Mouse (Mus musculus): Measurements from ENCODE around the gene Ccdc30.
"Not testable (repeated sequence)": the region's sequence is repeated elsewhere in the genome, so short reads cannot be mapped to it uniquely, and the experiment has no call there.

The Ccdc30 gene

DNA sequence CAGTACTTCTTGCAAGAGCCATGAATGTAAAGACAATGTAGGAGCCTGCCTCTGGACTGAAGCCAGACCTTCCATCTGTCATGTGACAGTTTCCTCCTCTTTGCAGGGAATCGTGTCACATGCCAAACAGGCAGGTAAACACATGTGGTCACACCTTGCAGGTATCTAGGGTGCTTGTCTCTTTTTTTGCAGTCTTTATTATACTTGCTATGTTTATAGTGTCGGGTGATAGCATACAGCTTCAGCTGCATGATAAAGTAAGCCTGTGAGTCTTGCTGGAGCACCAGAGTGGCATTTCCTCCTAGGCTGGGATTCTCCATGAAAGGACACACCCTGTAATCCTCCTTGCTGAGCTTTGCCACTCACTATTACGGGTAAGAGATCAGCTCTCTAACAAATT lies 113.5 kb downstream of the Ccdc30 start:
- DNase-seq, result no peak

DNA sequence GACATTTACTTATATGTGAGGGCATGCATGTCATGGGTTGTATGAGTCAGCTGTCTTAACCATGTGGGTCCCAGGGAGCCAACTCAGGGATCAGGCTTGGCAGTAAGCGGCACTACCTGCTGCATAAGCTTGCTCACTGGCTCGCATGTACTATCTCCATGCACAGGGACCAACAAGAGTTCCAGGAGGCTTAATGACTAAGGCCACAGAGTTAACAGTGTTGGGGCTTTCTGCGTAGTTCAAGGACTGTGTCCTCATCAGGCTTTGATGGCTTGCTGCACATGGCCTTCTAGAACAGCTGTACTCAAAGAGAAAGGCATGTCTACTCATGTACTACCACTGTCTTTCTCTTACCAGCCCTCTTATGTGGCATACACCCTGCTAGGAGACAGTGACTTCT lies 114.6 kb downstream of the Ccdc30 start:
- no peak for DNase-seq

DNA sequence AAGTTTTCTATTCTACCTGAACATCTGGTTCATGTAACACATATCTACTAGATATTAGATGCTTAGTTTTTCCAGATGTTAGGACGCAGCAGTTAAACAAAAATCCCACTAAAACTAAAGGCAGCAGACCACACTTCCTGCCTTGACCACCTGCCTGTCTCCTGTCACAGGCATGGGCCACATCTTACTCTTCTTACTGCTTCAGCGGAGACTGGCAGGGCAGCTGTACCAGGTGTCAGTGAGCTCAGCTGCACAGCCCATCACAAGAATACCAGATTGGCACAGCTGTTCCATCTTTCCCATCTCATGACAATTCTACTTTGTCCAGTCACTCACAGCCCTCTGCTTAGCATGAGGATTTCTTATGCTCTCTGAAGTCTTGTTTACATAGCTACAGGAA lies 118.0 kb downstream of the Ccdc30 start:
- DNase-seq, result no peak

DNA sequence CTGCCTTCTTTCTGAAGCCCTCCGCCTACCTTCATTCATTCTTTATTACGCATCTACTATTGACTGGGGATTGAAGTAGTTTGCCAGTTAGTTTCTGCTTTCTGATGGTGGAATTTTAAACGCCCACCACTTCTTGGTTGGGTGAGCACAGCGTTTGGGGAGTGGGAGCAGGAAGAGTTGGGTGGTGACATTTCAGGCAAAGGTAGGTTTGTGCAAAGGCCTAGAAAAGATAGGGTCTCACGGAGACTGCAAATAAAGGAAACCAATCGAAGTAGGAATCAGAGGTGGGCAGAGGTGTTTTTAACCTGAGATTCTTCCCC lies 120.2 kb downstream of the Ccdc30 start:
- DNase-seq, result no peak

DNA sequence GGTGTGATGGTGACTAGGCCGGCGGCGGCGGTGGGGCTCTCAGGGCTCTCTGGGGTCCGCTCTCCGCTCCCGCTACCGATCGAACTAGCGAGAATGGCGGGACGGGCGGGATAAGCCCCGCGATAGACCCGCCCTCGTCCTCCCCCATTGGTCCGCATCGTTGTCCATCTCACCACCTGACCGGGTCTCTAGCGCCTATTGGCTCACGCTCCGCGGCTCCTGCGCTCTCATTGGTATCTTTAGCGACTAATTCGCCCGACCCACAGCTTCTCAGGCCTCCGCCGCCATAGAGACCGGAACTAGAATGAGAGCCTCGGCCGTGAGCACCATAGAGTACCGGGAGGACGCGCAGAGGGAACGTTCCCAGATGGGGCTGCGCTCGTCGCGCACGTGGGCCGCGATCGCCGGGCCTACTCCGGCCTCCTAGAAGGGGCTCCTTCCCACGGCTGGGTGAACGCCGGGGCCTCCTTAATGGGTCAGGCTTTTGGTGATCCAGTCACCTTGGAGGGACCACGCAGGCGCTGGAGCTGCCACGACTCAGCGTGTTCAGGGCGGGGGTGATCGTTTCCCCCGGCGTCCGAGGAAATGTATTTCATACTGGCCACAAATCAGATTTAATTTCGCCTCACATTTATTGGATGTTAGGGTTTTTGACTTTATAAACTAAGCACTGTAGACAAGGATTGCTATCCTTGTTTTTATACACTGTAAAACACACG lies 120.7 kb downstream of the Ccdc30 start, which contains the start of gene Ybx1:
Gene Ybx1, minus strand, starts transcription at position 190 of the 719 bp plus-strand sequence.
- peak; percentile 100 for DNase-seq

DNA sequence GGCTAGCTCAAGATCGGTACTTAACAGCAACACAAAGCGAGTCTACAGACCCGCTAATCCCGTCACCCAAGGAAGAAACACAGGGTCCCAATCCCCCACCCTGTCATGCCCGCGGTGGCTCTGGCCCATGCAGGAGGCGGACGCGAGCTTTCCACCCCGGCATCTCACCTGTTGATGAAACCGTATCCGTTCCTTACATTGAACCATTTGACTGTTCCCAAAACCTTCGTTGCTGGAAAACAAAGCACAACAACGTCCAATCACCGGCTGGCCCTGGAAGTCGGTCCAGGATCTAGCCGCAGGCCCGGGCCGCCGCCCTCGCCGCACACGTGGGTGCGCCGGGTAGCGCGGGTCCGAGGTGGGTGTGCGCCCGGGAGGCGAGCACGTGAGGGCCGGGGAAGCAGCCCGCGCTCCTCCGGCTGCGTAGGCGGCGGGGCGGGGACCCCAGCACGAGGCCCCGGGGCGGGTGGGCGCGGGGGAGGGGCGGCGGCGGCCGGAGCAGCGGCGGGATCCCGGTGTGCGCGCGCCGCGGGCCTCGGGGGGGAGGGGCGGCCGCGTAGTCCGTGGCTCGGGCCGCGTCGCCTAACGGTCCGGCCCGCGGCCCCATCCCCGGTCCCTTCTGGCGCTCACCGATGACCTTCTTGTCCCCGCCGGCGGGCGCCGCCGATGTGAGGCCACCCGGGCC lies 121.6 kb downstream of the Ccdc30 start:
- no peak for DNase-seq

DNA sequence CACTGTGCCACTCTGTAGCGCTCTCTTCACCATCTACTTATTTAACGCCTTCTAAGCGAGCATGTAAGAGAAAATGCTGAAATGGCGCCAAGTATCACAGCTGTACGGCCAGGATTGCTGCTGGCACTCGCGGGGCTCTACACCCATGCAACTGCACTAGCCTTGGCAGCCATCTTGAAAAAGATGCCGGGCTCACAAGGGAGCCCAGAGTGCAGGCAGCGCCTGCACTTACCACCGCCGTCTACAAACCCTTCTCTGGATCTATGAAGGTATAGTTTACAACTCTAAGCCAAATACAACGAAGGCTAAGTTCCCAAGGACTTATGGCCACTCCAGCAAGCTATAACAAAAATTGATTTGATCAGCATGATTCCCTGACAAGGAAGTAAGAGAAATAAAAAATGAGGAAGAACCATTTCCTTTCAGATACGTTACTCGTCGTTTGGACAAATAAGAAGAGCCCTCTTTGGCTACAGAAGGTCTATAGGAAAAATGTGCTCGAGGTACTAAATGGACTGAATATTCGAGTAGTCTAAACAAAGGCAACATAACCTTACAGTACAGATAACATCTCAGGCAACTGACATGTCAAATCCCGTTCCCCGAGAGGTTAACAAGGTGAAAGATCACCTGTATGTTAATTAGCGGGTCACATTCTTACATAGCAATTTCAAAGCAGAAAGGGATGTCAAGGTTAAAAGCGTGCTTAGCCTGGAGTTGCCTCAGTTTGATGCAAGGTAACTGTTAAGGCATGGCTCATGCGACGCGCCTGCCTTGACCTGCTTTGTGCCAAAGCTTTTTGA lies 122.3 kb downstream of the Ccdc30 start:
- DNase-seq, result peak; percentile 97

DNA sequence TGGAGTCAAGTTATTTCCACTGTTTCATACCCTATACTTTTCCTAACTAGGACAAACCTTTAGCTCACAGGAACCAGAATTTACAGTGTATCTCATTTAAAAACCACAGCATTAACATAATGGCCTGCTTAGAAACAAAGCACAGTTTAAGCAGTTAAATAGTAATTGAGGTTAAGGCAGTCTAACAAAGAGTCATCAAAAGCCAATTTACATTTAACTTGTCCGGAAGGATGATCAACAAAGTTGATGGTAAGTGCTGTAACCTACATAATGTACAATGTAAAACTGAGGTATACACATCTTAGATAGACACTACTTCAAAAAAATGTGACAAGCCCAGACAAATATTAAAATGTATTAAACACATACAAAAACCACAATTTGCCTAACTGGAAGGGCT lies 123.4 kb downstream of the Ccdc30 start:
- DNase-seq, result no peak

DNA sequence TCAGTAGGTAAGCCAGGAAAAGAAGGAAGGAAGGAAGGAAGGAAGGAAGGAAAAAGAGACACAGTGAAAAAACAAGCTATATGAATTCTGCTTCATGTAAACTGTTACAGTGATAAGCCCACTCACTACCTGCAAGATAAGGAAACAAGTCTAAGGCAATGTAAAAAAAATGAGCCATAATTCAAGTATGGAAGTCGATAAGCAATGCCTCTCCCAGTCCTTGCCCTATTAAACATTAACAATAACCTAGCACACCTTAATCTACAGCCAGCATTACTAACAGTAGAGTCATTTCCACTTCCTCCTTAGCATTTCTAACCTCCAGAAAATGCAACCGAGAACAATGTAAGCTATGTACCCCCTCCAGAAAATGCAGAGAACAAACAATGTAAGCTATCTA lies 130.0 kb downstream of the Ccdc30 start:
- no peak for DNase-seq

DNA sequence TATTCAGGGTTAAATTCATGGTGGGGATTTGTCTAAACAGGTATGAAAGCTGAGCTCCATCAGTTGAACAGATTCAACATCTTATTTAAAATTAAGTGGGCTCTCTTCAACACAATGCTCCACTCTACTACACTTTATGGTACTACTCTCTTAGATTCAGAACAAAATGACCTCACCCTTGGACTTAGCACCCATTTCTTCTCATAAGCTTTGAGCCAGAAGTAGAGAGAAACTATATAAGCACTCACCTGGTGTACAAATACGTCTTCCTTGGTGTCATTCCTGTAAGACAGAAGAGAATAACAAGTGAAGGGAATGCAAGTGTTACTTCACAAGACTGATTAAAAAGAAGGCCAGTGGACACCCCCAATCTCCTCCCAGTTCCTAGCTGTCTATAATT lies 130.5 kb downstream of the Ccdc30 start:
- DNase-seq, result no peak

DNA sequence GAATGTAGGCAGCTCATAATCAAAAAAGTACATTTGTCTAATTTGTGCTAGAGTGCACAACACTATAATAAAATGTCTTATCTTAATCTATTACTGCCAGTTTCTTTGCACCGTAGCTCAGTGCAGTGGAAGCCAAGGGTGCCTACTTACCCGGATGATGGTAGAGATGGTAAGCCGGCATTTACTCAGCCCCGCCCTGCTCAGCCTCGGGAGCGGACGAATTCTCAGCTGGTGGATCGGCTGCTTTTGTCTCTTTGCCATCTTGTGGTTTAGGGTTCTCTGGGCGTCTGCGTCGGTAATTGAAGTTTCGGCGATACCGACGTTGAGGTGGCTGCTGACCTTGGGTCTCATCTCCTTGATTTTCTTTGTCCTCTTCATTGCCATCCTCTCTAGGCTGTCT lies 136.5 kb downstream of the Ccdc30 start:
- not testable (repeated sequence) for DNase-seq

DNA sequence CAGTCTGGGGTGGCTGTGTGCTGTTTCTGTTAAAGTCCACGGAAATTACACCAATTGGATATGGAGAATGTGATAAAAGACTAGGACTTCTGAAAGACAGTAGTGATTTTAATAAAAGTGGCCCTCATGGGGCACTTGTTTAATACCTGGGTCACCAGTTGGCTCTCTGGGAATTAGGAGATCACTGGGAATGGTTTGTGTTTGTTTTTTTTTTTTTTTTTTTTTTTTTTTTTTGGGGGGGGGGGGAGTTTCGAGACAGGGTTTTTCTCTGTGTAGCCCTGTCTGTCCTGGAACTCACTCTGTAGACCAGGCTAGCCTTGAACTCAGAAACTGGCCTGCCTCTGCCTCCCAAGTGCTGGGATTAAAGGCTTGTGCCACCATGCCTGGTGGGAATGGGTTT lies 139.6 kb downstream of the Ccdc30 start:
- DNase-seq, result no peak

DNA sequence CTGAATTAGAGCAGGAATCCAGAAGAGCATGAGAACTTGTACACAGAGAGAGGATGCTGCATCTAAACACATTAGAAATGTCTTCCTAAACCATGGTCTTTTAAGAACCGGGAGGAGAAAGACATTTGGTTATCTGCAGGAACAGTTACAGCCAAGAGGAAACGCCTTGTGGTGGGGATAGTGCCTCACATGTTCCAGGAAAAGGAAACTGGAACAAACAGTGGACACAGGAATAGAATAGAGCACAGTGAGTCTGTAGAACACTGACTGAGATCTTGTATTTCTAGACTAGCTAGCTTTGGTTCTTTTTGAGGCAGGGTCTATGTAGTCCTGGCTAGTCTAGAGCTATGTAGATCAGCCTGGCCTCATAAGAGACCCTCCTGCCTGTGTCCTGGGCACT lies 140.1 kb downstream of the Ccdc30 start:
- peak; percentile 95 for DNase-seq

DNA sequence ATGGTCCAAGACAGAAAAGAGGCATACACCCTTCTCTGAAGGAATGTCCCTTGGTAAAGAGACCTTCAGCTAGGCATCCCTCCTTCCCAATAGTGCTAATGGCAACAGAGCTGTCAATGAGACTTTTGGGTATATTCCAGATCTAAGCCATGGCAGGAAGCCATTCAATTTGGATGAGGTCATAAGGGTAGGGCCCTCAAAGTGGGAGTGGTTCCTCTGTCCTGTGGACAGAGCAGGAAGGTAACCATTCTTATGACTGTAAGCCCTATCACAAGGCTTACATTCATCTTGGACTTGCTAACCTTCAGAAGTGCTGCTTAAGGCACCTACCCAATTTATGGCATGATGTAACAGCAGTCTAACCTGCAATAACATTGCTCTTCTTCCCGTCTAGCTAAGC lies 140.7 kb downstream of the Ccdc30 start:
- DNase-seq, result peak; percentile 97
